Mouse (Mus musculus) kidney, adult 2 months (tissue): ENCODE data around the gene Prss56.

Experiments used
- CTCF ChIP-seq: fragments of 200-500 bp; conservative IDR thresholded peaks from 2 replicates; pipeline ENCODE4 v1.5.1; 2011; ENCODE audit warnings: low read depth, mild to moderate bottlenecking, control low read depth, low read length, moderate library complexity, mixed read lengths; ENCODE audit not compliant: insufficient read depth, insufficient read length
- POLR2A ChIP-seq: fragments of 200-500 bp; IDR thresholded peaks from one replicate; pipeline ENCODE4 v1.6.1; 2011; ENCODE audit warnings: low read depth, low read length, control low read depth

DNA sequence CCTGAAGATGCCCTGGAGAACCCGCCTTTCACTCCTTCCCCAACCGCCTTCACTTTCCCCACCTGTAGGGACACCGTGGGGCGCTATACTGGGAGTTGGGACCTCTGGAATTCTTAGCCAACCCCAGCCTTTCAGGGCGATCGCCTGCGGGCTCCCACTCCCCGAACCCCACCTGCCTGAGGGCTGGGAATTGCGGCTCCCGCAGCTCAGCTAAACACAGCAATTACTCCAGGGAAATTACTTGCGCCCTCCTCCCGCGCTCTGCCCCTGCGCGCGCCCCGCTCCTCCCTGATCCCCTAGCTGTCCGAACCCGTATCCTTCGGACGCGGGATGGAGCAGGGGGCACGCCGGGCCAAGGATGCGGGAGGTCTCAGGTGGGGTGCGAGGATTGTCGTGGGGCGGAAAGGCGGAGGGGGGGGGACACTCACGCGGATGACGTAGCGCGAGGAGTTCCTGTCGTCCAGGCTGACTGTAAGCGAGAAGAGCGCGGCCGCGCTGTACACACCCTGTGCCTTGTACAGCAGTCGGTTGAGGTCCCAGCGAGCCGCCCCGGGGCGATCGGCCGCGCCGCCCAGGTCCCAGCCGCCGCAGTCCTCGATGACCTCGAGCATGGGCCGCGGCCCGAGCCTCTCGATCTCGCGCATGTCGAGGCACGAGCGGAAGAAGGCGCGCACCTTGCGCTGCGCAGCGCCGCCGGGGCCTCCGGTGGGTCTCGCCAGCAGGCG, 29.2 kb upstream of the Prss56 start:
- TF ChIP-seq CTCF (no peak), POLR2A (no peak)
